Mouse (Mus musculus) heart, adult 2 months (tissue): Measurements from ENCODE around the gene Camk2d.

ENCODE experiments used
- CTCF ChIP-seq: fragments of 200-600 bp; IDR thresholded peaks from 2 replicates; pipeline ENCODE4 v1.8.1; 2022; ENCODE audit warnings: antibody characterized with exemption, mild to moderate bottlenecking, moderate library complexity
- EP300 ChIP-seq: fragments of 200-500 bp; IDR thresholded peaks from 2 replicates; pipeline ENCODE4 v1.6.1; 2011; ENCODE audit warnings: low read depth, low read length, control low read depth; ENCODE audit not compliant: insufficient read depth
- POLR2A ChIP-seq: fragments of 200-500 bp; IDR thresholded peaks from 2 replicates; pipeline ENCODE4 v1.6.1; 2011; ENCODE audit warnings: mild to moderate bottlenecking, low read depth, low read length, control low read depth; ENCODE audit not compliant: insufficient read depth

DNA sequence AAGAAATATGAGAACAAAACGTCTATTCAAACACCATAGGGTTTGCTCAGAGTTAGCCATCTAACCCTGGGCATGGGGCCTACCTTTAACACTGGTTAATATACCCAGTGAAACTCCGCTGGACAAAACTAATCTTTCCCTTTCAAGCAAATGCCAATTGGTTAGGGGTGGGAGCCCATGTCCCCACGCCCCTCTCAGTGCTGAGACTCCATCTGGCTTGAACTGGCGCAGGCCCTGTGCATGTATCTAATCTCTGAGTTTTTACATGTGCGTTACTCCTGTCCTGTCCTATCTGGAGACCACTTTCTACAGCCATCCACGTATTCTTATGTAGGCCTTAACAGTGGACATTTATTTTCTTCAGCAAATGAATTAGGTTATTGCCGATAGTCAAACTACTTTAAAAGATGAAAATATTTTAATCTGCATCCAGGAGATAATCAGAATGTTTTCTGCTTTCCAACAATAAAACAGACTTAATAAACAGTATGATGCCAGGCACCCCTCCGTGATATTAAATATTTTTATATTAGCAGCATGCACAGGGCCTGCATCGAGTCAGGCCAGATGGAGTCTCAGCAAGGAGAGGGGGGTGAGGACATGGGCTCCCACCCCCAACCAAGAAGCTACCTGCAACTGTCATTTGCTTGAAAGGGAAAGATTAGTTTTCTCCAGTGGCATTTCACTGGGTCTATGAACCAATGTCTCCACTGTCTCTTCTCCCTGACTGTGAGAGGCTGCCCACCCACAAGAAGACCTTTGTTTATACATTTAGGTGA, 8.7 kb downstream of the Camk2d start:
- TF ChIP-seq CTCF = no peak
- no peak for TF ChIP-seq EP300
- no peak for TF ChIP-seq POLR2A
